Mouse (Mus musculus) ovary, postnatal 10 days (tissue): Measurements from ENCODE around the gene Itga11.

Experiments used
- DNase-seq: peaks from one replicate; pipeline ENCODE4 v3.0.0; 2022; ENCODE audit warnings: low spot score

The Itga11 gene

DNA sequence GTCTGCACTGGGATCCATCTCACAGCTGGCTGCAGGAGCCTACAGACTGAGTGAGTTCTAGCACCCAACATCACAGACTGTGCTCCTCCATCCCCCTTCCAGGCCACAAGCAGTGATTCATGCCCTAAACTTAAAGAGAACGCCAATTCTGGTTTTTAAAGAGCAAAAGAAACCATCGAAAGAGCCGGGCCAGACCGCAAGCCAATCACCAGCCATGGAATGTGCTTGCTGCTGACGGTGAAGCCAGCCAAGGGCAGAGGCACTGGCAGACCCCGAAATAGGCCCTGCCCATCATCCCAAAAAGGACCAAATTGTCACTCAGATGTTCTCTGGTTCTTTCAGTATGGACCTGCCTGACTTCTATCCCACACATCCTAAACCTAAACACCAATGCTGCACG, 6.7 kb downstream of the Itga11 start:
- no peak for DNase-seq

DNA sequence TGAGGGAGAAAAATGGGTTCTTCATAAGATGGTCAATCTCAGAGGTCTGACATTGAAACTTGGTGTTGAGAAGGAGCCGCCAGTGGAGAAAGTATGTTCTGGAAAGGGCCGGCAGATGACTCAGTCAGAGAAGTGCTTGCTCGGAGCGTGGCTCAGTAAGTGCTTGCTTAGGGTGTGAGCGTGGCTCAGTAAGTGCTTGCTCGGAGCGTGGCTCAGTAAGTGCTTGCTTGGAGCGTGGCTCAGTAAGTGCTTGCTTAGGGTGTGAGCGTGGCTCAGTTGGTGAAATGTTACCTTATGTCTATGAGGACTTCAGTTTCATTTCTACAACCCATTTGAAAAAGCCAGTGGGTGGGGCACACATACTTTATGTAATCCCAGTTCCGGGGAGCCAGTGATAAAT, 12.1 kb downstream of the Itga11 start:
- DNase-seq, result no peak

- no peak for DNase-seq
These were observed 16.4 kb downstream of the Itga11 start for GRCm38 (mm10) chr9:62694054-62694453.

DNA sequence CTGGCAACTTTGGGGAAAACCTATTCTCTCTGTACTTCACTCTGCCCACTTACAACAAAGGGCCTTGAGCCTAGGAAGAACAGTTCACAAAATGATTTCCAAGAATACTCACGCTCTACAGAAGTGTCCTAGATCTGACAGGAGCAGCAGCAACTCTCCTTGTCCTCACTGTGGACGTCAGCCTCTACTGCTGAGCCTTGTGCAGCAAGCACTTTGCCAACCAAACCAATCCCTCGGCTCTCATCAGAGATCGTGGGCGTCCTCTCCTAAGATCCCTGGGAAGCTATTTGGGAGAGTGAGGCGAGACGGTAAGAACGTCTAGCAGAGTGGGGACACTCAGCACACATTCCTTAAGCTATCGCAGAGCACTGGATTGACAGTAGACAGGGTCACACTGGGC, 17.6 kb downstream of the Itga11 start:
- DNase-seq, result no peak

- no peak for DNase-seq
These were observed 19.2 kb downstream of the Itga11 start for GRCm38 (mm10) chr9:62696799-62697198.

GRCm38 (mm10) chr9:62707267-62707666, 29.6 kb downstream of the Itga11 start:
- DNase-seq, result no peak

- DNase-seq, result no peak
These were observed 30.2 kb downstream of the Itga11 start for GRCm38 (mm10) chr9:62707870-62708269.

DNA sequence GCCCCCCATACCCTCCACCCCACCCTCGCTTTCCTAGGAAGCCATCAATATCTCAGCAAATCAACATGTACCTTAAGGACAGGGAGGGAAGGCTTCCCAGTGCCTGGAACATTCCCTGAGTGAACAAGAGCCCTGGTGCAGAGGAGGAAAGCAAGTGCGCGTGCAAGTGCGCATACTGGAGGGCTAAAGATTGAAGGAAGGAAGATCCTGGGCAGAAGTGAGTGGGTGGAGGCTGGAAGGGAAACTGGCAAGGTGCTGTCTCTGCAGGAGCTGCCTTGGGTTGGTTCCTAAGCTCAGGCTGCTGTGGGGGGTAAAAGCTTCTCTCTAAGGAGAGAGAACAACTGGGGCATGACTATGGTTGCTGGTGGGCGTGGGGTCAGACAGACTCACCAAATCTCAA, 32.4 kb downstream of the Itga11 start:
- DNase-seq, result no peak

DNA sequence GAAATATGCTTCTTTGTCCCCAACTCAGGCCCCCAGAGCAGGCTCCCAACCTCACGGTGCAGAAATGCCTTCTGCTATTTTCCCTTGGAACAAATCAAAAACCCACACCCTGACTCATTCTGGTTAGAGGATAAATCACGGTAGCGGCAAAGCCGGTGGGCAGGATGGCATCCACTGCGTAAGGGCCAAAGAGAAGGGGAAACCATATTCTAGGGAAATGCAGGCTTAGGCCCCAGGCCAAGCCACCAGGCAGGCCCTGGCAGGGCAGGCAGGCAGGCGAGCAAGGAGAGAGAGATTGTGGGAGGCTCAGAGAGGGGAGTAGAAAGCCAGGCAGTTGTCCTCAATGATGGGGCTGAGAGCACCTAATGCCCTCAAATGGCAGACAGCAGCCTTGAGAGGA, 34.7 kb downstream of the Itga11 start:
- no peak for DNase-seq

GRCm38 (mm10) chr9:62713040-62713439, 35.4 kb downstream of the Itga11 start:
- no peak for DNase-seq

- DNase-seq, result no peak
These were observed 36.7 kb downstream of the Itga11 start for GRCm38 (mm10) chr9:62714336-62714735.

GRCm38 (mm10) chr9:62717982-62718381, 40.4 kb downstream of the Itga11 start:
- DNase-seq, result no peak

- DNase-seq, result no peak
These were observed 44.2 kb downstream of the Itga11 start for GRCm38 (mm10) chr9:62721791-62722190.

- no peak for DNase-seq
These were observed 45.1 kb downstream of the Itga11 start for GRCm38 (mm10) chr9:62722716-62723115.

GRCm38 (mm10) chr9:62724175-62724574, 46.5 kb downstream of the Itga11 start:
- no peak for DNase-seq

DNA sequence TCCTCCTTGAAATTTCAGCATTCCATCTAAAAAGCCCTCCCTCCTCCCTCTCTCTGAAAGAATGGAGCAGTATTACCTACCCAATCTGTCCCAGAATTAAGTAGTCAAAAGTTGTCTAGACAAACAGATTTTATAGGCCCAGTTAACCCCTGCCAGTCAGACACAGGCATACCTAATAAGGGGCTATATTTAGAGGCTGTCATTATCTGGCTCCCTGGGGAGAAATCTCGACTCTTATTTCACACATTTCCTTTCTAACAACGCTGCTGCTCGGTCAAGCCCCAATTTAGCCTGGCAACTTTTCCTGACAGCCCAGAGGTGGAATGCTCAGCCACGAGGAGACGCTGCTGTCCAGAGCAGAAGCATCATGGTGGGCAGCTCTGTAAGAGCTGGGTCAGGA, 47.6 kb downstream of the Itga11 start:
- DNase-seq, result no peak

- DNase-seq, result no peak
These were observed 48.8 kb downstream of the Itga11 start for GRCm38 (mm10) chr9:62726472-62726871.

DNA sequence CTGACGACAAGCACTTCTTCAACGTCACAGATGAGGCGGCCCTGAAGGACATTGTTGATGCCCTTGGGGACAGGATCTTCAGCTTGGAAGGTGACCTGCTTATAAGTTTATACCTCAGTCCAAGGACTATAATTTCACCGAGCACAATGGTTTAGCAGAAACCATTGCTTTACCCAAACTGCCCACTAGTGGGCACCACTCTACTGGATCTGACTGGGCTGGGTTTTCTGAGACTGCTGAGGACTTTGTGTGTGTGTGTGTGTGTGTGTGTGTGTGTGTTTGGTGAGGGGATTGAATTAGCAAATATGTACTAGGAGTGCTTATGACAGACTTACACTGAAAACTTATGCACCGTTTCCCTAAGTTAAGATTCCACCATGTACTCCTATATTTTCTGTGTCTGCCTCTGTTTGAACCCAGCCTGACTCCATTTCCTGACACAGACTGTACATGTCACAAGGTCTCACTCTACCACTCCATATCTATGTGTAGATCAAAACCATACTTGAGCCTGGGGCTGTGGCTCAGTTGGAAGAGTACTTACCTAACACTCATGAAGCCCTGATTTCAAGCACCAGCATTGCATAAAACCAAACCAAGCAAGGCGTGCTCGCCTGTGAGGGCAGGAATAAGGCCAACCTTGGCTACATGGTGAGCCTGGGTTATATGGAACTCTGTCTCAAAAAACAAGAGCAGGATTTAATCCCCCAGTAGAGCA, 67.1 kb downstream of the Itga11 start:
- DNase-seq, result peak; percentile 12

DNA sequence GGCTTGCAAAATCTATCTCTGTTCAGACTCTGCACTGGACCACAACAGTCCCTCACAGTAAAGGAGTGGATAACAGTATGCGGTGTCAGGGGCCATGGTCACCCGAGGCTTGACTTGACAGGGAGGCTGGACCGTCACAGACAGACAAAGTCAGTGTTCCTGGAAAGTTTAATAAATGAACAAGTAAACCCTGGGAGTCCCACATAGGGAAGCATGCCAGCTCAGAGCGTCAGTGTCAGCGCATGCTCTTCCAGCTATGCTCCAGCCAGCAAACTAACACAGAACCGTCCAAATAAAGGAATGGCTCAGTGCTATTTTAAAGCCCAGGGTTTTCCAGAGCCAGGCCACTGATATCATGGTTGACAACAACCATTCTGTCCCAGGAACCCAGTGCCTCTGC, 69.0 kb downstream of the Itga11 start:
- no peak for DNase-seq

DNA sequence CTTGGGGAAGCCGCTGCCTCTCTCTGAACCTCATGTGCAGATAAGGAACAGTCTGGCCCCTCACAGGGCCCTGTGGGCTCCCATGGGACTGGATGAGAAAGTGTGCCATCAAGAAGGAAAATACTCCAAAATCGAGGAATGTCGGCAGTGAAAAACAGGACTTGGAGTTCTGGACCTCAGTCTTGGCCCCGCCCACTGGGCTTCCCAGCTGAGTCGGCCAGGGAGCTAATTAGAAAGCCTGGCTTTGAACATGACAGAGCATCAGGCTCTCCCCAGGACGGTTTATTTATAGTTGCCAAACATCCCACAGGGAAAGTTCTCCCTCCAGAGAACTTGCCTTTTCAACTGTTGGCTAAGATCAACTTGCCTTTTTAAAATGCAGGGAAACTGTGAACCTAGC, 72.0 kb downstream of the Itga11 start:
- no peak for DNase-seq

DNA sequence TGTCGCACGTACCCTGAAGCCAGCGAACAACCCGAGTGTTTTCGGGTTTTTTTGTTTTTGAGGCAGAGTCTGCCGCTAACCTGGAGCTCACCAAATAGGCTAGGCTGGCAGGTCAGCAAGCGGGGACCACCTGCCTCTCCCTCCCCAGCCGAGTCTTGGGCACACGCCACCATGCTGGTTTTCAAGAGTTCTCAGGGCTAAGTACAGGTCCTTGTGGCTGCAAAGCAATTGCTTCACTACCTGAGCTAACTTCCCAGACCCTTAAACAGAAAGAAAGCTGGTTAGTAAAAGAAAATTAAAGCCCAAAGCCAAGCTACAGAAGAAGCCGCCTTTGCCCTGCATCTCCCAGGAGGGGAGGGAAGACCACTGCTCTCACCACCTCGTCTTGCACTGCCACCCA, 72.8 kb downstream of the Itga11 start:
- no peak for DNase-seq

DNA sequence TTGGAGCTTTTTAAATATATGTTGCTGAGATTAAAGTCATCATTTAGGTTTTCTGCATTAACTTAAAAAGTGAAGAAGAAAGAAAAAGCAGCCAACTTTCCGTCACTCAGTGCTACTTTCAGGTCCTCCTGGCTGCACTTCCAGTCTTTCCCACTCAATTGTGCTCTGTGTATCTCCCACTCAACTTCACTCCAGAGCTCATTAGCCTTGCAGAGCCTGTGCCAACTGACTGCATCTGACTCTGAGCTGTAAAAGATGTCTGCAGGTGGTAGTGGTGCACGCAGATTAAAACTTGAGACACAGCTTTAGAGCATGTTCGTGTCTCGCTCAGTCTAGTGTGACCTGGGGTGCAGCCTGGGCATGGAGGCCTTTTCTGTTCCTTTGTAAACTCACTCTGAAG, 80.7 kb downstream of the Itga11 start:
- DNase-seq, result no peak

DNA sequence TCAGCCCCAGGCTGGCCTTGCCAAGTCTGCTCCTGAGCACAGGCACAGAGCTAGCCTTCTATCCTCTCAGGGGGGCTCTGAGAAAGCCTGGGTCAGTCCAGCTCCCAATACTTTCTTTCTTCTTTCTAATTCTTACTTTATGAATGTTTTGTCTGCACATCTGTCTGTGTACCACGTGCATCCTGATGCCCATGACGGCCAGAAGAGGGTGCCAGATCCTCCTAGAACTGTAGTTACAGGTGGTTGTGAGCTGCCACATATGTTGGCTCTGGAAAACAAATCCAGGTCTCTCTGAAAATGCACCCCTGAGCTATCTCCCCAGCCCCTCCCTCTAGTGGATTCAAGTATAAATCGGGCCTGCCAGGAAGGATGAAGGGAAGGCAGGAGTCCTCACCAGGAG, 82.0 kb downstream of the Itga11 start:
- no peak for DNase-seq

DNA sequence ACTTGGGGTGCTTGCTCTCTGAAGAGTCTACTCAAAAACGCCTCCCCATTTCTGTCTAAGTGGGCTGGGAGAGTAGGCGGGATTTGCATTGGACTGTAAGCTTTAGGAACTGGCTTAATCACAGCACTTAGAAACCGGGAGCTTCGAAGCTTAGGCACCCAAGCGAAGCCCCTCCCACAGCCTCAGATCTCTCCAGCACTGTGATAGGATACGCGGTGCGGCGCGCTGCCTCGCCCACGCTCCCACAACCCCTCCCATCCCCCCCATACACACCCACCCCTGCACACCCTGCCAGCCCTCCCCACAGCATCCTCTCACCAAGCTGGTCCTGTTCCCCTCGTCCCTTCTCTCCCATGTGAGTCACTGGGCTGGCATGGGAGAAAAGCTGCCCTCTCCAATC, 85.9 kb downstream of the Itga11 start:
- DNase-seq, result no peak

- DNase-seq, result no peak
These were observed 87.7 kb downstream of the Itga11 start for GRCm38 (mm10) chr9:62765346-62765745.
